Mouse (Mus musculus) layer of hippocampus, adult 18-20 months (tissue): ENCODE measurements around the gene Snx13. TPM values are rescaled to one million over a fixed set of nuclear protein-coding genes. Genes with fewer than 3 reads are reported as not detected.

Experiments used
- DNase-seq, 2 experiments: peaks; one replicate each; pipeline ENCODE4 v3.0.0; 2022; ENCODE audit warnings: low spot score in 2 of 2
- total RNA-seq, 2 experiments: library from RNA; stranded (reverse); gene quantifications; 2 replicates each; pipeline ENCODE4 v1.2.3; 2021

The Snx13 gene
- total RNA-seq, 2 experiments from 2014 or later: 63.5 to 65.4 TPM

DNA sequence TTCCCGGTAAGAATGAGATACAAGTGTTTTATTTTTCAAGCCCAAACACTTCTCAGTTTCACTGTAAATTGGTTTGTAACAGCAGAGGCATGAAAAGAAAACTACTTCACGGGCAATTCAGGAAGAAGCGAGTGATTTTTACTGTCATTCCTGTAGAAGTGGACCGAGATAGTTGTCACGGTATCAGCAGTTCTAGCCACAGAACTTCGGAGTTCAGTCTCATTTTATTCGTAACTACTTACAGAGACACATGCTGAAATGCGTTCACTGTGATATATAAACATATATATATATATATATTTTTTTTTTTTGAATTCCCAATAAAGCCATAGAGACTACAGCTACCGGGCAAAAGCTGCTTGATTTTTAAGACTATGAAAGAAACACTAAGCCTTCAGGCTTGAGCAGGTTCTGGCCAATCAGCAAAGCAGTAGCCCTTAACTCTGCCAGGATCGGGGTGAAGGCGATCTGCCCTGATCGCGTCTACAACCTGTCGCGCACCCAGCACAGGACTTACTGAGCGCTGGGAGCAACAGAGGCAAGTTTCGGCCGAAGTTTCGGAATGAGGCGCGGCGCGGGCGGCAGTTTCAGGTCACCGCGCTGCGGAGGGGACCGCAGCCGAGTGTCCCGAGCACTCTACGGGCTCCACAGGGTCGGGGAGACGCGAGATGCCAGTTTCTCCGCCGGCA, 532 bp upstream of the Snx13 start:
- DNase-seq: no peak

DNA sequence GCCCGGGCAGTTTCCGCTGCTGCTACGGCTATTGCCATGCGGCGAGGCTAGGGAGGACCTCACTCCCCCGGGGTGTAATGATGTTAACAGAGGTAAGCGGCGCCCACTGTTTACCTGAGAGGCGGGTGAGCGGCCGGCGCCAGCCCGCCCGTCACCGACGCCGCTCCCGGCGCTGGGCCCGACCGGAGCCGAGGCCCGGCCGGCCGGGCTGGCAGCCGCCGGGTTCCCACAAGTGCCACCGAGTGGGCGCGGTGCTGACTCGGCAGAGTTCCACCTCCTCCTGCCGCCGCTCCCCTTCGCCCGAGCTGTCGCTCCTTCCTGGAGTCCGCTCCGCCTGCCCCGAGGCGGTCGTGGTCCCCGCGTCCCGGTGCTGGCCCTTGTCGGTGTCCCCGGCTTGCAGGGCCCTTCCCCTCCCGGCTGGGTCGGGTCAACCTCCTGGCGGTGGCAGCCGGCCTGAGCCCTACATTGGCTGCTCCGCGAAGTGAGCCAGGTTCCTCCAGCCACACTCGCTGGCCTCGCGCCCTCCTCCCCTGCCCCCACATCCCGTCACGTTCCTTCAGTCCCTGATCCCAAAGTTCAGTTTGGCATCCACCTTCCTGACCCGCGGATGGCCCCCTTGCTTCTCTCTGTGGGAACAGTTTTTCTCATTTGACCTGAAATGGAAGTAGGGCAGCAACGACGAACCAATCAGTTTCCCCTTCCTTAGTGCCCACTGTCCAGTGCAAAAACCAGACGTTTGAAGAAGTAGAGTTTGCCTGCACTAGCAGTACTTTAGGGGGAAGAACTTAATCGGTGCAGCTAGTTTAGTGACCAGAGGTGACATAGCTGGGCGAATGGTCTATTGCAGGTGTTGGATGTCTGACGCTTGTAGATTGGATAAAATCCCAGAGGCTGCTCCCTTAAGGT, 587 bp downstream of the Snx13 start:
- no peak for DNase-seq

- DNase-seq: no peak
Measured at GRCm38 (mm10) chr12:35048891-35049290, 1.9 kb downstream of the Snx13 start.

- DNase-seq: no peak
Measured at GRCm38 (mm10) chr12:35050501-35050900, 3.5 kb downstream of the Snx13 start.

DNA sequence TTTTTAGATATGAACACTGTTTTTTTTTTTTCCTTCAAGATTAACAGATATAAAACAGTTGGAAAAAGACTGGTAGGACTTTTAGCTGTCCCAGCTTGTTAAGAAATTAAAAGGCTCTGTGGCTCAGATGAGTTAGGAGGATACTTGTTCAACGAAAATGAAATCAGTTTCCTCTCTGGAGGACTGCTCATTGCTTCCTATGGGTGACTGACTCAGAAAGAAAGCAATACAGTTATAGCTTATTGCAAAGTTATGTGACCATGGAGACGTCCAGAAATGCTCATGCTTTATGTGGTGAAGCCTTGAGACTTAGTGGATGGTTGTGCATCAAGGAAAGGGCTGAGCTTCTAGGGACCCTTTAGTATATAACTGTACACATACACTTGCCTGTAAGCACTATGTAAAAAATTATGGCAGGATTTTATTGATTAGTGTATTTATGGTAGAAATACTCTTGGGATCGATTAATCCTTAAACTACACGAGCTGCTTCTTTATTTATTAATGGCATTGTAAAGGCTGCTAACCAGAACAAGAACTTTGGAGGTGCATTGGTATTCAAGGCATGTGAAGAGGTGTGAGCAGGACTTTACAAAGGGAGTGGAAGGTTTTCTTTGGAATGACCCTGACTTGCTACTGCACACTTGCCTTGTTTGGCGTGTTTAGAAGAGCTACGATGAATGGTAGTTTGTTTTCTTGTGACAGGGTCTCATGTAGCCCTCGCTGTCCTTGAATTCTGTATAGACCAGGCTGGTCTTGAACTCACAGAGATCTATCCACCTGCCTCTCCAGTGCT, 4.2 kb downstream of the Snx13 start:
- no peak for DNase-seq

GRCm38 (mm10) chr12:35054420-35054819, 7.4 kb downstream of the Snx13 start:
- no peak for DNase-seq

GRCm38 (mm10) chr12:35055114-35056095, 8.4 kb downstream of the Snx13 start:
- no peak for DNase-seq

- no peak for DNase-seq
Measured at GRCm38 (mm10) chr12:35063697-35064468, 16.9 kb downstream of the Snx13 start.

- DNase-seq: no peak
Measured at GRCm38 (mm10) chr12:35067621-35068020, 20.6 kb downstream of the Snx13 start.

DNA sequence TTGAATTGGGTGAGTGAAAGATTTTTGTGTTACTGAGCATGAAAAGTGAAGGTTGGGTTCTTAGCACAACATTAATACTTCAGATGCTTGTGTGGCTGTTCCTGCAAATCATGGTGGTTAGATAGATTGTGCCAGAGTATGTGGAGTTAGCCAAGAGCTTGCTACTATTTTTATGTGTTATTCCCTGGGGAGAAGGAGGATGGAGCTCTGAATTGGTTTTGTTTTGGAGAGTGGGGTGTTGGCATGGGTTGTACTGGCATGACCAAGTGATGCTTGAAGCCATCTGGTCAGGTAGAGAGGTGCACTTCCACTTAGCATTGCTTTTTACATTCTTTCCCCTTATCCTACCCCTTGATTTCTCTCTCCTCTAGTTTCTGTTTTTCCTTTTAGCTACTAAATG, 24.4 kb downstream of the Snx13 start:
- no peak for DNase-seq

DNA sequence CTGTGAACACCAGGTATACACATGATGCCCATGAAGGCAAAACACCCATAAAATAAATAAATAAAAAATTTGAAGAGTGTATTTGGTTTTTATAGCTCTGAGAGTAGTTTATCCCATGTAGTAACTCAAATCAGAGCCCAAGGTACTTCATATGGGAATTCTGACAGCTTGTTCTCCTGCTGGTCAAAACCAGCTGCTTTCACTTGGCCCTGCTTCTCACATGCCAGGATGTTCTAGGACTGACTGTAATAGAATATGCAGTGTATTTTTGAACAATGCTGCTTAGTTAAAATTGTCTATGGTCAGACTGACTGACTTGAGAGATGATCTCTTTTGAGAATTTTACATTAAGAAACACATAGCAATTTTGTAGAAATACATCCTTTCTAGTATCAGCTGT, 25.2 kb downstream of the Snx13 start:
- DNase-seq: no peak

DNA sequence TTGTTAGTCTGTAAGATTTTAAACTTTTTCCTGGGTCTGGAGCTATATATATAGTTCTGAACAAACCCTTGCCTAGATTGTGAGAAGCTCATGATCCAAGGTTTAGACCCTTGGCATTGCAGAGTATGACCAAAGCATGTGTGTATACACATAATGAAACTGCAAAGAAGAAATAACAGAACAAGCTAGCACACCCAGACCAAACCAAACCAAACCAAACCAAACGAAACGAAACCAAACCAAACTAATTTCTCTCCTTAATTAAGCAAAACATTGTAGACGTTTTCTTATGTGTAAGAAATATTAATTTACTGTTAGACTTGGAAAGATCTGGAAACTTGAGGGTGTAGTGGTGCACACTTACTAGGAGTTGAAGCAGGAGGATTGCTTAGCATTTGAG, 29.0 kb downstream of the Snx13 start:
- DNase-seq: no peak

DNA sequence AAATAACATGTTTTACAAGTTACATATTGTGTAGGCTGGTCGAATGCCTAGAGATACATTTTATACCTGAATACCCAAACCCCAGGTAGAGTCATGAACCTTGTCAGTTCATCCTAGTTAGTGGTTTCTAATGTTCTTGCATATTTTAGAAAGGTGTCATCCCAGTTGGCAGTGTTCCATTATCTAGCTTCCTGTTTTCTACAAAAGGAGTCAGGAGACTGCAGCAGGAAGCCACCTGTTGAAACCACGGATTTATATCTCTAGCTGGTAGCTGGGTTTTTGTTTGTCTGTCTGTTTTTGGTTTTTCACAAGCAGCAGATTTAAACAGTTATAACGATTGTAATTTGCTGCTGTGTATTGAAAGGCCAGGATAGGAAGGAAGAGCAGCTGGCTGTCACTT, 76.6 kb downstream of the Snx13 start:
- DNase-seq: no peak

DNA sequence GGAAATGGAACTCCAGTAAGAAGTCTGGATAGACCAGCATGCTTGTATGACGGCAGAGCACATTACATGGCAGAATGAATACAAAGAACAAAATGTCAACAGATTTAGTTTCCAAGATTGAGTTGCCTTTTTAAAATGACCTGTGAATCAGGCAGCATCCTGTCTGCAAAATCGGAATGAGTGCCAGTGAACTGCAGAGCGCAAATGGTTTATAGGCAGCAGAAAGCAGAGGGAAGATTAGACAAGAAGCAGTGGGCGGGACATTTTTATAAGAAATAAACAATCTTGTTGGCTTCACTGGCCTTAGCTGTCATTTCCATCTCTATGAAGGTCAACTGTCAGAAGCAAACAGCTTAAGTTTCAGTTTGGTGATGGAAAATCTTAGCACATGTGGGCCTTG, 106.2 kb downstream of the Snx13 start:
- no peak for DNase-seq

DNA sequence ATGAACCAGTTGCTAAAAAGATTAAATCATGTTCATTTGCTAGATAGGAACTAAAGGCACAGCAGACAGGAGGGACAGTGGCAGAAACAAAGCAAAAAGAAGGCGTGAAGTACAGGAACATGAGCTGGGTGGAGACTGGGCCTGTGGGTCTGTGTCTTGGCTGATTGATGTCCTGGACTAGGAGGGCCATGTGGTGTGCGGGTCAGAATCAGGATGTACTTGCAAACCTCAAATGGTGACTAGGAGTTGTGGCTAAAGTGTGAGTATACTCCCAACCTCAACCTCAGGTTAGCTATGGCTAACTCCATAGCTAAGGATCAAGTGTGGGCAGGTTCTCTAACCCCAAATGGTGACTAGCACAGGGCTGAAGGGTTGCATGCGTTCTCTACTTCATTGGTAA, 107.2 kb downstream of the Snx13 start:
- DNase-seq: no peak

DNA sequence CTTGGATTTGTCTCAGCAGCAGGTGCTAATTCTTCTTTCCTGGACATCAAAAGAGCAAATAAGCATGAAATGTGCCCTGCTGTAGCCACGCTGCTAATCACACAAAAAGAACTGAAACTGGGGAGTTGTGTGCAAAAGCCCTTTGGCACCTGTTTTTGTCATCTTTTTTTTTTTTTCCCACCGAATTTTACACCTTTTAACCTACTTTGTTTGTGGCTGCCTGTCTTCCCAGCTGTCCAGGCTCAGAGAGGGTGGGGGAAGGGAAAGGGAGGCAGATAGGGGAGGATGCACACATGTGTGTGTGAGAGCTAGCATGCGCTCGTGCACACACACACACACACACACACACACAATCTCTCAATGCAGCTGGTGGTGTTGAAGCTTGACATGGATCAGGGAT, 110.3 kb downstream of the Snx13 start:
- no peak for DNase-seq

DNA sequence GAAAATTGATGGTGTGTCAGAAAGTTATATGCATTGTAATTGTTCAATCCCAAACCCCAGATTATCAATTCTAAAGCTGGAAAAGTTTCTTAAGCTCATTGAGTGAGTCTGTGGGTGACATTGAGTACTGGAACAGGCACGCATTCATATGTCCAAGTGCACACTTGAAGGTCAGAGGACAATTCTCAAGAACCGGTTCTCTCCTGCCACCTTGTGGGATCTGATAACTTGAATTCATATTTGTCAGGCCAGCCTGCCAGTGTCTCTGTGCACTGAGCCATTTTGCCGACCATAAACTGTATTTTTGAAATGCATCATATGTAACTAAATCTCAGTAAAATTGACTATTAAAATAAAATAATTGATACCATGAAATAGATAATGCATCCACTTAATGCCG, 114.7 kb downstream of the Snx13 start:
- no peak for DNase-seq

DNA sequence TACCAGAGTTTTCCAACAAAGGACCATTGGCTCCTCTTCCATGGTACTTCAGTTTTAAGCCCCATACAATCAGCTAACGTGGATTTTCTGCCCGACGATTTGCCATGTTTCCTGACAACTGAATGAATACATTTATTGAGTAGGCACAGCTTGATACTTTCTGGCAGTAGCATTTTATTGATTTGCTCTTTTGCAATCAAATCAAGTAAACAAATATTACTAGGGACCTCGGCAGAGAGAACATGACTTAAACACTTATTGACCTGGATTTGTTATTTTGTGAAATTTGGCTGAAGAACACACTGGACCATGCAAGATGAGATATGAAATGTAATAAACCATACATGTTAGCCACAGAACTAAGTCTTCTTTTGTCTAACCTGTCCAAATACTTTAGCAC, 123.3 kb downstream of the Snx13 start:
- DNase-seq: no peak

DNA sequence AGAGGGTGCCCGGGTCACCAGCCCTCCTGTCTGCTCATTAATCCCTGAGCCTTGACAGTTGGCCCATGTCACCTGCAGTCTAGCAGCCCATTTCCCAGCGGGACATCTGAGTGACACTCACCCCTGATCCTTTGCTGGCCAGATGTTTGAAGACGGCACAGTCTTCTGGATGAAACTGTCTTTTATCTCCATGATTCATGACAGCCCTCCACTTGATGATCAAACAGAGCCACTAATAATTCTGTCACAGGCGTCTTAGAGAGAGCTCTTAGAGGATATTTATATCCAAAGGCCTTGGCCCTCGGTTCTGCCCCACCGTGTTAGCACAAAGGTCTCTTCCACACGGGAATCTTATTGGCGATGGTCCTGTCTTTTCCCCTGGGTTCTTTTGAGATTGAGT, 129.0 kb downstream of the Snx13 start:
- DNase-seq: no peak

GRCm38 (mm10) chr12:35176628-35177027, 129.6 kb downstream of the Snx13 start:
- DNase-seq: no peak
